Mouse (Mus musculus) heart, postnatal 36 days (tissue): ENCODE data around the gene Frmd5. TPM values are rescaled to one million over a fixed set of nuclear protein-coding genes. Genes with fewer than 3 reads are reported as not detected.
A peak's percentile ranks its signal among the peaks of the same experiment; 100 is the strongest.
"Not testable (repeated sequence)": the region's sequence is repeated elsewhere in the genome, so short reads cannot be mapped to it uniquely, and the experiment has no call there.

Experiments
- DNase-seq, 2 experiments: peaks; one replicate each; pipeline ENCODE4 v3.0.0; 2021 to 2022
- intact Hi-C: fragments of 180-260 bp; cut with DNase I; formaldehyde crosslinking; loops from one replicate; pipeline ENCODE4 v1.15.1; 2025
- total RNA-seq, 2 experiments: library from RNA; stranded (reverse); gene quantifications; 2 replicates each; pipeline ENCODE4 v1.2.3; 2021

Gene Frmd5
- 100 to 1,000 TPM; 131 to 163 TPM for total RNA-seq

GRCm38 (mm10) chr2:121806959-121807653 lies at the start of gene Frmd5:
Gene Frmd5 (minus strand): TSS chr2:121807087.
- intact Hi-C loops, result no loop called here
- DNase-seq, result peak; percentile 77 to 83

DNA sequence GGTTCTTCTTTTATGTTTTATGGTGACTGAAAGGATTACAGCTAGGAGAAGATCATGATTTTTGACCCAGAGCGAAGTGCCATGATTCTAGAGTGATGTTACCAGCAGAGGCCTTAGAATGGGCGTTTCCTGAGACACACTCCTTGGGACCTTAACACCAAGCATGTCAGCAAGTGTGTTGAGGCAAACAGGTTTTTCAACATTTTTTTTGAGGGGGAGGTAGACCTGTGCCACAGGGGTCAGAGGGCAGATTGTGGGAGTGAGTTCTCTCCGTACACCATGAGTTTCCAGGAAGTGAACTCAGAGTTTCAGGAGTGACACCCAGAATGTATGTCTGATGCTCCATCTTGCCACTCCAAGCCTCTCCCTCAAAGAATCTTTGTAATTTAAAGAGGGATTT lies 47.1 kb upstream of the Frmd5 start:
- intact Hi-C loops, result no loop called here
- DNase-seq, result no peak

GRCm38 (mm10) chr2:121852045-121852444 lies 45.2 kb upstream of the Frmd5 start:
- DNase-seq, result no peak
- intact Hi-C loops, result no loop called here

GRCm38 (mm10) chr2:121846050-121846449 lies 39.2 kb upstream of the Frmd5 start:
- intact Hi-C loops, result no loop called here
- DNase-seq, result no peak

DNA sequence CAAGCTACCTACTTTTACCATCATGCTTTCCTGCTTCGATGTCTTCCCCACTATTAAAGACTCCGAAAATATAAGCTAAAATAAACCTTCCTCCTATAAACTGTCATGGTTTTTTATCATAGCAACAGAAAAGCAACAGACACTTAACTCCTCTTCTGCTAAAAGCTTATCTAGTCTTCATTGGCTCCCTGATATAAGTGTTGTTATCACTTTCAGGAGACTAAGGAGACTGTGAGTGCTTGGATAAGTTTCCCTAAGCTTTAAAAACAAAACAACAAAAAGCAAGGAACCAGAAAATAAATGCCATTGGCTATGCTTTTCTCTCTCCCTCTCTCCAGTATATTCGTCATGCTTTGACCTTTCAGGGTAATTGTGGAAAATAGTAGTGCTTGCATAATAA lies 35.4 kb upstream of the Frmd5 start:
- no peak for DNase-seq
- intact Hi-C loops, result no loop called here

GRCm38 (mm10) chr2:121841453-121841852 lies 34.6 kb upstream of the Frmd5 start:
- intact Hi-C loops, result no loop called here
- DNase-seq, result no peak

- intact Hi-C loops, result no loop called here
Observed at GRCm38 (mm10) chr2:121834926-121835325, 28.0 kb upstream of the Frmd5 start.

GRCm38 (mm10) chr2:121832484-121832894 lies 25.6 kb upstream of the Frmd5 start:
- peak; percentile 2 to 38 for DNase-seq
- intact Hi-C loops, result loop anchor here (1.0 kb wide), 1 partner anchor 261 kb away; no protein-coding TSS in a partner anchor

More at GRCm38 (mm10) chr2:121834926-121835325, 28.0 kb upstream of the Frmd5 start:
- no peak for DNase-seq

DNA sequence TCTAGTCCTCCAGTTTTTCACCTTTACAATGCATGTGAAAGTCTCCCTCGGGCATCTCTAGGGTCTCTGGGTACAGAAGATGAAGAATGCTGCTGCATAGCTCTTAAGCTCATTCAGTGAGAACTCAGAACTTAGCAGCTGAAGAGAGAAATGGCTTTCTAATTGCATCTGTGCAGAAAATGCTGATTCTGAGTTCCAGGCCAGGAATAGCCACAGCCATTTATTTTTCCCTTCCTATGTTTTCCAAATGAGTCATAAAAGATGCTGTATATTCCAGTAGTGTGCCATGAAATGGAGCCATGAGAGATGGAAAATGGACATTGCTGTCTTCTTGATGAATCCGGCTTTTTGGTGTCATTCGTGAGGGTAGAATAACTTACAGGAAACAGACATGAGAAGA lies 21.5 kb upstream of the Frmd5 start:
- intact Hi-C loops, result no loop called here
- DNase-seq, result no peak

DNA sequence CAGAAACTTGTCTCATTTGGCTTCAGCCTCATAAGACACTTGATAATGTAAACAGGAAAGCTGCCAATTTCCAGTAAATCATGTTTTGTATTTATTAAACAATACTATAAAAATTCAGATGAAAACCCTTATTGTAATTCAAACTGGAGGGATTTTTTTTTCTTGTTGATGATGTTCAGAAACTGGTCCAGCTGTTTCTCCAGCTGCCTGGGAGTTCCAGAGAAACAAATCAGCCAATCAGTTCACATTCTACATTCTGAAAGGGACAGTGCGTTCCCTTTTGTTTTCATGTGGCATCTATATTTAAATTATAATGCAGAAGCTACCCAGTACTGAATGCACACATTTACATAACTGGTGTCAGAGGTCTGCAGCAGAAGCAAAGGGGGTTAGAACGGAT lies 19.3 kb upstream of the Frmd5 start:
- no peak for DNase-seq
- intact Hi-C loops, result no loop called here

- intact Hi-C loops, result no loop called here
Observed at GRCm38 (mm10) chr2:121824653-121825052, 17.8 kb upstream of the Frmd5 start.

GRCm38 (mm10) chr2:121821787-121822186 lies 14.9 kb upstream of the Frmd5 start:
- no peak for DNase-seq
- intact Hi-C loops, result no loop called here

More at GRCm38 (mm10) chr2:121824653-121825052, 17.8 kb upstream of the Frmd5 start:
- DNase-seq, result no peak

DNA sequence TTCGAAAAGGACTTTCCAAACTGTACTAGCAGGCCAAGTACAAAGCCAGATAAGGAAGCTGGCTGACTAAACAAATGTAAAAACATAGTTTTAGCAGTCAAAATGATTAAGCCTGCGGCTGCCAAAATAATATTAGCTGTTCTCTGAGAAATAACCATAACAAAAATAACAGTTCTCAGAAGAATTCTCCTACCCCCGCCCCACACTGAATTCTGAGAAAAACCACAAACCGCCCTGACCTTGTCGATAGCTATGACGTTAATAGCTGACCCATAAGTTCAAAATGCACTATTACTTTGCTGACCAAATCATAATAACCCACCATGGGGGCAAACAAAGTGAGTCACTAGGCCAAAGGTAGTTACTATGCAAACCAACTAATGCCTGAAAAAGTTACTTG lies 4.0 kb upstream of the Frmd5 start:
- intact Hi-C loops, DNase-seq: not testable (repeated sequence)

- intact Hi-C loops, result no loop called here
- DNase-seq, result no peak
Observed at GRCm38 (mm10) chr2:121809126-121809525, 2.2 kb upstream of the Frmd5 start.

DNA sequence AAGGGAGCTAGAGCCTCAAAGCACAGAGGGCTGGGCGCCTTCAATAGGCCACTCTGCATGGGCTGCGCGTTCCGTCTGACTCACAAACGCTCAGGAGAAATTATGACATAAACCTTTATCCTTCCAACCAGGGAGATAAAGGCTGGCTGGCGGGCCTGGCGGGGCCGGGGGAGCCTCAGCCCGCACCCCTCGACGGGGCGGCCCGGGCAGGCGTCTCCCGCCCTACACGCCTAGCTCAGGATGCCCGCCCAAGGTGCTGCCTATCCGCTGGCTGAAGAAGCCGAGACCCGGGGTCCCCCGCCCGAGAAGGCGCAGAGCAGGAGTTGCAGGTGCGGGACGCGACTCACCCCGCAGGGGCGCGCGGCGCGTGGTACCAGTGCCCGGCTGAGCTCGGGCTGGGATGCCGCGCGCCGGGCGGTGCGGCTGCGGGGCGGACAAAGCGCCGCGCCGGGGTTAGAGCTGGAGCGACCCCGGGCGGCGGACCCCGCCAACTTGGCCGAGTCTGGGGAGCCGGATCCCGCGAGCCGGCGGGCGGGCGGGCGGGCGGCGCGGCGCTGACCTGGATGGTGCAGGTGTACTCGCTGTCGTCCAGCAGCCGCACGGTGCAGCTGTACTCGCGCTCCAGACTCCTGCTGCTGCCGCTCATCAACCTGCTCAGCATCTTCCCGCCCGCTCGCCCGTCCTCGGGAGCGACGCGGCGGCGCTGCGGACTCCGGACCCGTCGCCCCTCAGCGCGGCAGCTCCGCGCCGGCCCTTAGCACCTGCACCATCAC lies 530 bp downstream of the Frmd5 start:
- peak in 1 of 2 experiments; percentile 2 for DNase-seq
- intact Hi-C loops, result no loop called here

DNA sequence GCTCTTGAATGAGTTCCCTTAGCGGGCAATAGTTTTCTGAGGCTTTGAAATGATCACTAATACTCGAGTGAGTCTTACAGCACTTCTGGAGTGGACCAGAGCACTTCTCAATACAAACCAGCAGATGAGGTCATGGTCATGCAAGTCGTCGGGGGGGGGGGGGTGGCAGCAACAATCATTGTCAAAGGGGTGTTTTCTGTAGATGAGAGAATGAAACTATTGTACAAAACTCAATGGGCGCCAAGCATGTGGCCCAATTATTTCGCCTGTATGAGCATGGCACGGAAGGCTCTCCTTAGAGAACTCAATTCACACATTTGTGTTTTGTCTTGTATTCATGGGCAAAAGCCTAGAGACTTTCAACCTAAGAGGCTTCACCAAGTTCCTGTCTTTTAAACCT lies 7.8 kb downstream of the Frmd5 start:
- intact Hi-C loops, result no loop called here
- DNase-seq, result no peak

- intact Hi-C loops, result no loop called here
- DNase-seq, result no peak
Observed at GRCm38 (mm10) chr2:121795995-121796394, 10.9 kb downstream of the Frmd5 start.

DNA sequence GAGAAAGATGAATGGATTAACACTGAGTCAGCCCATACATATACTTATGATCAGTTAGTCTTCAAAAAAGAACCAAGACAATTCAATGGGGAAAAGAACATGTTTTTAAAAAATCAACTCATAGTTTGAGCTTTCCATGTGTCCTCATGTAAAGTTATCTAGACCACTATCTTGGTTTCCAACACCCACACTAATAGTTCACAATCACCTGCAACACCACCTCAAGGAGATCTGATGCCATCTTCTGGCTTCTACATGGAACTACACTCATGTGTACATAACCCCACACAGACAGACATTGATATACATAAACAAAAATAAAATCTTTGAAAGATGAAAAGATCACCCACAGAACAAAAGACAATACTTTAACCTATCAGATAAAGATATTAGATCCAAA lies 17.1 kb downstream of the Frmd5 start:
- intact Hi-C loops, result no loop called here
- no peak for DNase-seq

GRCm38 (mm10) chr2:121788415-121788814 lies 18.5 kb downstream of the Frmd5 start:
- intact Hi-C loops, result no loop called here
- DNase-seq, result no peak

- intact Hi-C loops, result no loop called here
- no peak for DNase-seq
Observed at GRCm38 (mm10) chr2:121787767-121788166, 19.1 kb downstream of the Frmd5 start.

- no peak for DNase-seq
- intact Hi-C loops, result no loop called here
Observed at GRCm38 (mm10) chr2:121787271-121787670, 19.6 kb downstream of the Frmd5 start.

DNA sequence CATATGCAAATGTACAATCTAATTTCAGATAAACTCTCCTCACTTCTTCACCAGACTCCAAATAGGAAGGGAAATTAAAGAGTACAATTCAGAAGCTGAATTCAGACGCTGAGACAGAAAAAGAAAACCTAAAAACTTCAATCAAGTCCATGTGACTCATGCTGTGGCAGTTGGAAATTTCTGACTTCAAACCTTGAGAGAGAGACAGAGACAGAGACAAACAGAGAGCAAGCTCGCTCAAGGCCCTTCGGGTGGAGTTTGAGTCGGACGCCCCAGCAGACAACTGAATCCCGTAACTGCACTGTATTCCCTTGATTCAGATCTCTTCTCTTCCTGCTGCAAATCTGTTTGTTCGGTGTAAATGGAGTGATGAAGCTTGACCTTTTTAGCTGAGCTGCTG lies 30.7 kb downstream of the Frmd5 start:
- DNase-seq, result no peak
- intact Hi-C loops, result no loop called here
